Mouse (Mus musculus) intestine, embryonic 14.5 days (tissue): ENCODE data around the gene Rcan2. TPM values are rescaled to one million over a fixed set of nuclear protein-coding genes. Genes with fewer than 3 reads are reported as not detected.

ENCODE experiments used
- ATAC-seq: fragments of 200-750 bp; cut with Nextera tagmentation; replicated peaks from 2 replicates; pipeline ENCODE4 v1.8.0; 2017; ENCODE audit warnings: low read depth, moderate number of reproducible peaks, moderate TSS enrichment, moderate library complexity; ENCODE audit not compliant: low FRiP score, low TSS enrichment
- DNase-seq: peaks from one replicate; pipeline ENCODE4 v3.0.0-alpha.2; 2018; ENCODE audit warnings: low spot score
- H3K27ac ChIP-seq: fragments of 300-500 bp; sonication (generic); 2 replicates; pipeline ENCODE4 v1.5.1; 2014; ENCODE audit warnings: low read depth, mild to moderate bottlenecking, control low read depth
- H3K27me3 ChIP-seq: fragments of 300-500 bp; sonication (generic); replicated peaks from 2 replicates; pipeline ENCODE4 v1.6.1; 2014; ENCODE audit warnings: low read length, control low read depth; ENCODE audit not compliant: control insufficient read depth, insufficient read depth
- H3K36me3 ChIP-seq: fragments of 300-500 bp; sonication (generic); 2 replicates; pipeline ENCODE4 v1.6.1; 2014; ENCODE audit warnings: low read length, control low read depth; ENCODE audit not compliant: control insufficient read depth, insufficient read depth
- H3K4me1 ChIP-seq: fragments of 300-500 bp; sonication (generic); replicated peaks from 2 replicates; pipeline ENCODE4 v1.6.1; 2014; ENCODE audit warnings: low read length, control low read depth, mixed read lengths; ENCODE audit not compliant: control insufficient read depth, insufficient read depth
- H3K4me2 ChIP-seq: fragments of 300-500 bp; sonication (generic); 2 replicates; pipeline ENCODE4 v1.6.1; 2014; ENCODE audit warnings: low read length
- H3K4me3 ChIP-seq: fragments of 300-500 bp; sonication (generic); 2 replicates; pipeline ENCODE4 v1.5.1; 2014; ENCODE audit warnings: low read depth, low read length, control low read depth, mixed read lengths
- H3K9ac ChIP-seq: fragments of 300-500 bp; sonication (generic); 2 replicates; pipeline ENCODE4 v1.6.1; 2014; ENCODE audit warnings: mild to moderate bottlenecking, low read length
- H3K9me3 ChIP-seq: fragments of 300-500 bp; sonication (generic); 2 replicates; pipeline ENCODE4 v1.6.1; 2016; ENCODE audit warnings: low read length, control low read depth; ENCODE audit not compliant: control insufficient read depth
- WGBS: fragments of 180-500 bp; shearing (Covaris S2); extraction: QIAGEN DNeasy Blood & Tissue Kit; methylation state at CpG from one replicate; pipeline ENCODE4 v1.1.7; 2014; 5-methylcytosine and 5-hydroxymethylcytosine counted together
- polyA plus RNA-seq: library from polyadenylated mRNA; unstranded; fragments of >200 nt; fragmentation: Nextera tagmentation; extraction: Ambion mirVana; gene quantifications from 2 replicates; pipeline ENCODE4 v1.2.1, GENCODE M21; 2014

The Rcan2 gene
- polyA plus RNA-seq, 1 experiment from 2014 or later: 7.1 TPM

DNA sequence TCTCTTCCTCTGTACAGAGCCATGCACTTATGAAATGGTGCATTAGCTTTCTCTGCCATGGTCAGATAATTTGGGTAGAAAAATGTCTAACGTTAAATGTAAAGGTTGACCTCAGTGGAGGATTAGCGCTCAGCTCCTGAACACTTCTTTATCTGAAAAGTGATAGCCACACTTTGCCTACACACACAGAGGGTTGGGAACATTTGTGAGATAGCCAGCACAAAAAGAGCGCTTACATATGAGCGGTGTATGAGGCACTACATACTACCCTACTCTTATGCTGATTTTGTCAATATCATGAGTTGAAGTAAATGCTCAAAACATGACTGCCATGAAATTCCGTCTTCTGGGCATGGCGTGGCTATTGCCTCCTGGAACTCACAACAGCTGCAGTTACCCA is 196.9 kb downstream of the Rcan2 start:
- Histone ChIP-seq H3K9me3 (no peaks in the 10 kb centered on the region), H3K36me3 (no peaks in the 10 kb centered on the region), H3K4me2 (no peak overlapping the region), H3K4me1 (no peaks in the 10 kb centered on the region), H3K27me3 (no peaks in the 10 kb centered on the region), H3K27ac (no peak overlapping the region), H3K4me3 (no peak overlapping the region), H3K9ac (no peak overlapping the region)
- DNase-seq: peak; percentile 18
- WGBS: 91% methylated on average over 6 of the region's 6 CpGs
- ATAC-seq: no peak

DNA sequence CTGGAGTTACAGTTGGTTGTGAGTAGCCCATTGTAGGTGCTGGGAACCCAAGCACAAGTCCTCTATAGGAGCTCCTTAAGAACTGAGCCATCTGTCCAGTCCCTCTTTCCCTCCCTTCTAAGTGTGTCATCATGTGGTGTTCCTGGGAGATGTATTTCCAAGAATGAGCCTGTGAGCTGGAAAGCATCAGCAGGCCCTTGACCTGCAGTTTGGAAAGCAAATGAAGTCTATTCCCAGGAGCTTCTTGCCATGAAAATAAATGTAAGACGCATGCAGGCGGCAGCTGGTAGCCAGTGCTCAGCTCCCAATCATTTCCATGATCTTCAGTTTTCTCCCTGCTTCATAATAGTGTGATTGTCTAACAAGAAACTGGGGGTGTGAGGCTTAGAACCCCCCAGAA is 203.2 kb downstream of the Rcan2 start:
- H3K36me3 ChIP-seq: no peaks in the 10 kb centered on the region
- WGBS: 85% methylated on average over 2 of the region's 2 CpGs
- DNase-seq (no peak), ATAC-seq (no peak)
- no peak overlapping the region for H3K4me2 ChIP-seq
- H3K9me3 ChIP-seq: no peaks in the 10 kb centered on the region
- H3K27me3 ChIP-seq: no peaks in the 10 kb centered on the region
- no peak overlapping the region for H3K27ac ChIP-seq
- H3K4me1 ChIP-seq: no peaks in the 10 kb centered on the region
- no peak overlapping the region for H3K9ac ChIP-seq
- H3K4me3 ChIP-seq: no peak overlapping the region

DNA sequence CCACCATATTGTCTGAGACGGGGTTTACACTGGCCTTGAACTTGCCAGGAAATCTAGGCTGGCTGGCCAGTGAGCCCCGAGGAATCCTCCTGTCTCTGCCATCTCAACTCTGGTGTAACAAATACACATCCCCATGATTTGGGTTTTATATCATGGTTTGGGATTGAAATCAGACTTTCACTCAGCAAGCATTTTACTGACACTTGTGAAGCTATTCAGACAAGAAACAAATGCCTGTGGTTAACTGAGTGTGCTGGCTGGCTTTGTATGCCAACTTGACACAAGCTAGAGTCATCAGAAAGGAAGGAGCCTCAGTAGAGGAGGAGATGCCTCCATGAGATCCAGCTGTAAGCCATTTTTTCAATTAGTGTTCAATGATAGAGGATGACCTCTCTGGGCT is 206.3 kb downstream of the Rcan2 start:
- 84% methylated on average over 2 of the region's 2 CpGs for WGBS
- H3K4me1 ChIP-seq: no peaks in the 10 kb centered on the region
- no peak overlapping the region for H3K4me2 ChIP-seq
- H3K9ac ChIP-seq: no peak overlapping the region
- no peak for ATAC-seq
- H3K36me3 ChIP-seq: no peaks in the 10 kb centered on the region
- no peak overlapping the region for H3K4me3 ChIP-seq
- H3K27me3 ChIP-seq: no peaks in the 10 kb centered on the region
- H3K9me3 ChIP-seq: no peaks in the 10 kb centered on the region
- H3K27ac ChIP-seq: no peak overlapping the region
- DNase-seq: no peak

DNA sequence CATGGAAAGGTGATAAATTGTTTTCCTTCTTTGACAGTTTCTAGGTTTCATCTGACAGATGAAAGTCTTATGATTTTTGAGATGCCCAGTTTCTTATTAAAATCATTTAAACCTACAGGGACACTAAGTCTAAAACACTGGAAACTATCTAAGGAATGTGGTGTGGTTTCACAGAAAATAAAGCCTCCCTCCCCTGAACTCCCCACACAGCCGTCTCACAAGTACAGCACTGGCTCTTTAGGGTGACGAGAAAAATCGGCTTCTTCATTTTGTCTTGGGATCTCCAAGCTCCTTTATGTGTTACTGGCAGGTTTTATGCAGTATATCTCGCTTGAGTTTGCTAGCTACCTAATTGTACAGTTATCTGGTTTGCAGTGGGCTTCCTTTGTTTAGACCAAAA is 210.8 kb downstream of the Rcan2 start:
- 60% methylated on average over 4 of the region's 4 CpGs for WGBS

DNA sequence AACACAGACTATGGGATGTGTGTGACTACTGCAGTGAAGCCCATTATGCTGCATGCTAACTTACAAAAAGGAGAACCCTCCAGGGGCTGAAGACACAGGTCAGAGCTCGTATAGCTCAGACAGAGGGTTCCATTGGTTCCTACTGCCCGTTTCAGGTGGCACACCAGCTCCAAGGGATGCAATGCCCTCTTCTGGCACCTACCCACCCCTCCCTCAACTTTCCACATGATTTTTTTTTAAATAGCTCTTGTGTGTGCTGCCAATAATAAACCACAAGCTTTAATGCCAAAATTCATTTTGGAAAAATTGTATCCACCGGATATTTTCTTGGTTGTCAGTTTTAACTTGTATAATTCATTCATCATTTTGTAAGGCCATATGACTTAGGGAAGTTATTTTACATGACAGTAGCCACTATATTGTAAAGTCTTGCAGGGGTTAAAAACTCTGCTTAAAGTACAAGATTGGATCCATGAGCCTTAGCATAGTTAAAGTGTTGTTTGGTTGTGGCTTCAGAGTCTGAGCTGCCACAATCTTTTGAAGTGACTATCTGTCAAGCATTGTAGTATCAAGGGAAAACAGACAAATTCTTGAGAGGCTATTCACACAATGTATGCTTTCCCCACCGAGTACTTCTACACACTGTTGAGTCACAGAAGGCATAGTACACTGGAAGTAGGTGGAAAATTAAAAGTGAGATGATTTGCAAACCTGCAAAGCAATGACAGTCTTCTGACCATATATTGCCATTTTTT is 212.8 kb downstream of the Rcan2 start:
- no peak for ATAC-seq
- WGBS: 77% methylated on average over 4 of the region's 4 CpGs
- DNase-seq: no peak
- Histone ChIP-seq H3K36me3 (no peaks in the 10 kb centered on the region), H3K9me3 (0 out of 2 replicates have a peak, but pooled peaks cover 2% of the 10 kb centered on the region), H3K4me3 (no peak overlapping the region), H3K9ac (no peak overlapping the region), H3K4me2 (no peak overlapping the region), H3K27ac (no peak overlapping the region), H3K27me3 (no peaks in the 10 kb centered on the region), H3K4me1 (no peaks in the 10 kb centered on the region)

More for the DNA sequence above, 210.8 kb downstream of the Rcan2 start:
- Histone ChIP-seq H3K9ac (no peak overlapping the region), H3K4me1 (no peaks in the 10 kb centered on the region), H3K27ac (no peak overlapping the region), H3K4me2 (no peak overlapping the region), H3K4me3 (no peak overlapping the region), H3K9me3 (no peaks in the 10 kb centered on the region), H3K27me3 (no peaks in the 10 kb centered on the region), H3K36me3 (no peaks in the 10 kb centered on the region)
- DNase-seq (no peak), ATAC-seq (no peak)

DNA sequence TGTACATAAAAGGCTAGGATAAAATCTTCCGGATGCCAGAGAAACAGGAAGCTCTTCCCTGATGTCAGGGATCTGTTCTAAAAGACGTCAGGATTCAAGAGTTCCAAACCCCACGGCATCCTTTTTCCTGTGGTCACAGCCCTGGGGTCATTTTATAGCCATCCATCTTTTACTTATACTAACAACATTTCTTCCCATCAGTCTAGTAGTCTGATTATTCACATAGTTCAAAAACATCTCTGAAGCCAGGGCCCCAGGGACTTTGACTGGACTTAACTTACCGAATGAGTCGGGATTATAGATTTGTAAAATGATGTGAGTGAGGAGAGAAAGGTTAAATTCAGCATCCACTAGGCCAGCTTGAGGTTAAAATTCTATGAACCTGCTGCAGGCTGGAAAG is 215.2 kb downstream of the Rcan2 start:
- 64% methylated on average over 5 of the region's 5 CpGs for WGBS
- DNase-seq (no peak), ATAC-seq (no peak)
- Histone ChIP-seq H3K9ac (no peak overlapping the region), H3K27me3 (no peaks in the 10 kb centered on the region), H3K4me1 (no peaks in the 10 kb centered on the region), H3K9me3 (0 out of 2 replicates have a peak, but pooled peaks cover 2% of the 10 kb centered on the region), H3K27ac (no peak overlapping the region), H3K4me3 (no peak overlapping the region), H3K4me2 (no peak overlapping the region), H3K36me3 (no peaks in the 10 kb centered on the region)

DNA sequence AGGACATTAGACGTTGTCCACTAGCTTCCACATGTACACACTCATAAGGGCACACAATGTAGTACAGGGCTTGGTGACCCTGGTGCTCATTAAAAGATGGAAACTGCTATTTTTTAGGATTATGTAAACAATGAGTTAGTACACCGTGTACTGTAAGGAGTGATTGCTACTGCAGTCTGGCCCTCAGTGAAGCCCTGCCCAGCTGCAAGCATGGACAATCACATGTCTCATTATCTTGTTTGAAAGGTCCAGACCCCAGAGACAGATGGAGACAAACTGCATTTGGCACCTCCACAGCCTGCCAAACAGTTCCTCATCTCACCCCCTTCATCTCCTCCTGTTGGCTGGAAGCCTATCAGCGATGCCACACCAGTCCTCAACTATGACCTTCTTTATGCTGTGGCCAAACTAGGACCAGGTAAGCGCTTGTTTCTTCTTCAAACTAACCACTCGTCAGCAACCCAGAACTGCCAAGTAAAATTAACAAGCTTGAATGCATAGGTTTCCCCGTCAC is 219.6 kb downstream of the Rcan2 start:
- 65% methylated on average over 6 of the region's 6 CpGs for WGBS
- no peak for DNase-seq
- no peak for ATAC-seq

DNA sequence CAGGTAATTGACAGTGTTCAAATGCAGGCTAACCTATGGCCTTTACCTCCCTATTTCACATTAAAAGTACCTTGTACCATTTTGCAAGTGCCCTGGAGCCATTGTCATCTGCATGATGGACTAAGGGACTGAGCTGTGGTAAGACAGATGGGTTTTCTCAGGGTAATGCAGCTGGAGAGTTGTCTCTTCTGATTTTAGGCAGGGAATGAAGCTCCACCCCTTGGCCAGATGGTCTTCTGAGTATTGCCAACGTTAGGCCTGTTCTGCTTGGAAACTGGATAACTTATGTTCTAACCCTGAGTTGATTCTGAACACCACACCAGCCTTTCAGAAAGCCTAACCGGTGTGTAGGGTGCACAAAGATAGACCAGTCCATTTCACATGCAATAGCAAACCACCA is 222.7 kb downstream of the Rcan2 start:
- WGBS: 55% methylated on average over 2 of the region's 2 CpGs
- Histone ChIP-seq H3K4me3 (no peak overlapping the region), H3K4me1 (no peaks in the 10 kb centered on the region; the same call in 1 of the 2 replicates), H3K27me3 (no peaks in the 10 kb centered on the region), H3K27ac (no peak overlapping the region), H3K4me2 (no peak overlapping the region), H3K9me3 (no peaks in the 10 kb centered on the region), H3K36me3 (no peaks in the 10 kb centered on the region), H3K9ac (no peak overlapping the region)
- DNase-seq: no peak
- ATAC-seq: no peak

More for the DNA sequence above, 219.6 kb downstream of the Rcan2 start:
- Histone ChIP-seq H3K9ac (no peak overlapping the region), H3K9me3 (0 out of 2 replicates have a peak, but pooled peaks cover 2% of the 10 kb centered on the region), H3K4me3 (no peak overlapping the region), H3K27me3 (no peaks in the 10 kb centered on the region), H3K4me1 (no peaks in the 10 kb centered on the region), H3K27ac (no peak overlapping the region), H3K36me3 (no peaks in the 10 kb centered on the region), H3K4me2 (no peak overlapping the region)

DNA sequence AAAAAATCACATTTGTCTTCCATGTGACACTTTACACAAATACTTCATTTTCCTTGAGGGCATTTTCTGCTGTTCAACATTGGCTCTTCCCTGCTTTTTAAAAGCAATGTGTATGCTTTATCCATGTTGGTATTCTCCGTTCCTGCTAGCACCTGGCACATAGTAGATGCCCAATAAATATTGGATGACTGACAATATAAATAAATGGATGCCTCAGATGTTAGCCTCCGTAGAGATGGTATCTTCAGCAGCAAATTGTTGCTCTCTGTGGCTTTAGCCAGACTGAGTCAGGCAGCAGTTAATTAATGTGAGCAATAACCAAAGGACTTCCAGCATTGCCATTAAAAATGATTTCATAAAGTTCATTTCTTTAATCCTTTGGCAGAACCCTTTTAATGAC is 223.9 kb downstream of the Rcan2 start:
- ATAC-seq (no peak), DNase-seq (no peak)
- no peak overlapping the region for H3K4me3 ChIP-seq
- 51% methylated on average over 2 of the region's 2 CpGs for WGBS
- H3K9me3 ChIP-seq: no peaks in the 10 kb centered on the region
- no peak overlapping the region for H3K27ac ChIP-seq
- H3K36me3 ChIP-seq: no peaks in the 10 kb centered on the region
- no peaks in the 10 kb centered on the region; the same call in 1 of the 2 replicates for H3K4me1 ChIP-seq
- no peak overlapping the region for H3K4me2 ChIP-seq
- no peak overlapping the region for H3K9ac ChIP-seq
- H3K27me3 ChIP-seq: no peaks in the 10 kb centered on the region
